Mouse (Mus musculus) myocyte (in vitro differentiated cells): Measurements from ENCODE around the gene 1700023F06Rik. TPM values are rescaled to one million over a fixed set of nuclear protein-coding genes. Genes with fewer than 3 reads are reported as not detected.

Source experiments
- H3K27me3 ChIP-seq: one replicate; pipeline ENCODE4 v1.6.1; 2011; ENCODE audit not compliant: control insufficient read depth, insufficient read depth, insufficient read length
- H3K36me3 ChIP-seq: one replicate; pipeline ENCODE4 v1.6.1; 2011; ENCODE audit not compliant: control insufficient read depth, insufficient read depth
- H3K4me2 ChIP-seq: one replicate; pipeline ENCODE4 v1.6.1; 2011; ENCODE audit warnings: low read depth, control low read depth
- H3K4me3 ChIP-seq: one replicate; pipeline ENCODE4 v1.5.1; 2011; ENCODE audit warnings: mild to moderate bottlenecking, control low read depth, moderate library complexity
- H3K79me2 ChIP-seq: one replicate; pipeline ENCODE4 v1.6.1; 2011; ENCODE audit not compliant: control insufficient read depth, insufficient read depth
- H3ac ChIP-seq: one replicate; pipeline ENCODE4 v1.6.1; 2011; ENCODE audit not compliant: control insufficient read depth, insufficient read length
- CEBPB ChIP-seq: IDR thresholded peaks from 2 replicates; pipeline ENCODE4 v1.6.1; 2011; ENCODE audit warnings: mild to moderate bottlenecking, moderate library complexity; ENCODE audit not compliant: poor library complexity, insufficient read depth, severe bottlenecking
- E2F4 ChIP-seq: IDR thresholded peaks from one replicate; pipeline ENCODE4 v1.6.1; 2011; ENCODE audit warnings: mild to moderate bottlenecking, control low read depth, moderate library complexity; ENCODE audit not compliant: insufficient read depth
- MAX ChIP-seq: IDR thresholded peaks from one replicate; pipeline ENCODE4 v1.6.1; 2011; ENCODE audit warnings: low read depth, mild to moderate bottlenecking, control low read depth
- MYOD1 ChIP-seq, 3 experiments: IDR thresholded peaks; one replicate each; pipeline ENCODE4 v1.6.1; 2011; ENCODE audit warnings: control low read depth in 2 of 3, low read depth in 2 of 3, mild to moderate bottlenecking in 2 of 3, moderate library complexity in 1 of 3; ENCODE audit not compliant: insufficient read length in 2 of 3, control insufficient read depth in 1 of 3
- MYOG ChIP-seq, 3 experiments: IDR thresholded peaks; one replicate each; pipeline ENCODE4 v1.6.1; 2011; ENCODE audit warnings: control low read depth in 2 of 3, low read depth in 2 of 3, mild to moderate bottlenecking in 2 of 3; ENCODE audit not compliant: insufficient read length in 2 of 3, control insufficient read depth in 1 of 3, insufficient read depth in 1 of 3
- POLR2A ChIP-seq: IDR thresholded peaks from one replicate; pipeline ENCODE4 v1.6.1; 2011; ENCODE audit warnings: low read depth, mild to moderate bottlenecking, control low read depth, moderate library complexity; ENCODE audit not compliant: insufficient read length
- POLR2AphosphoS2 ChIP-seq: IDR thresholded peaks from one replicate; pipeline ENCODE4 v1.6.1; 2011; ENCODE audit warnings: low read depth, control low read depth; ENCODE audit not compliant: insufficient read length
- REST ChIP-seq: IDR thresholded peaks from one replicate; pipeline ENCODE4 v1.6.1; 2011; ENCODE audit warnings: mild to moderate bottlenecking, control low read depth, moderate library complexity; ENCODE audit not compliant: insufficient read depth, insufficient read length
- SRF ChIP-seq: IDR thresholded peaks from one replicate; pipeline ENCODE4 v1.6.1; 2011; ENCODE audit warnings: low read depth; ENCODE audit not compliant: control insufficient read depth, insufficient read length
- TCF12 ChIP-seq: IDR thresholded peaks from one replicate; pipeline ENCODE4 v1.6.1; 2011; ENCODE audit warnings: mild to moderate bottlenecking, control low read depth; ENCODE audit not compliant: poor library complexity, insufficient read depth, severe bottlenecking
- TCF3 ChIP-seq: IDR thresholded peaks from one replicate; pipeline ENCODE4 v1.6.1; 2011; ENCODE audit warnings: low read depth, control low read depth; ENCODE audit not compliant: insufficient read length
- USF1 ChIP-seq: IDR thresholded peaks from one replicate; pipeline ENCODE4 v1.6.1; 2011; ENCODE audit warnings: low read depth, mild to moderate bottlenecking, control low read depth, moderate library complexity
- polyA plus RNA-seq: library from polyadenylated mRNA; unstranded; fragments of >200 nt; fragmentation: generic; extraction: Trizol; gene quantifications from one replicate; pipeline ENCODE4 v1.2.1, GENCODE M21; 2012; ENCODE audit warnings: missing spikeins

The 1700023F06Rik gene
- polyA plus RNA-seq, 1 experiment: not detected

DNA sequence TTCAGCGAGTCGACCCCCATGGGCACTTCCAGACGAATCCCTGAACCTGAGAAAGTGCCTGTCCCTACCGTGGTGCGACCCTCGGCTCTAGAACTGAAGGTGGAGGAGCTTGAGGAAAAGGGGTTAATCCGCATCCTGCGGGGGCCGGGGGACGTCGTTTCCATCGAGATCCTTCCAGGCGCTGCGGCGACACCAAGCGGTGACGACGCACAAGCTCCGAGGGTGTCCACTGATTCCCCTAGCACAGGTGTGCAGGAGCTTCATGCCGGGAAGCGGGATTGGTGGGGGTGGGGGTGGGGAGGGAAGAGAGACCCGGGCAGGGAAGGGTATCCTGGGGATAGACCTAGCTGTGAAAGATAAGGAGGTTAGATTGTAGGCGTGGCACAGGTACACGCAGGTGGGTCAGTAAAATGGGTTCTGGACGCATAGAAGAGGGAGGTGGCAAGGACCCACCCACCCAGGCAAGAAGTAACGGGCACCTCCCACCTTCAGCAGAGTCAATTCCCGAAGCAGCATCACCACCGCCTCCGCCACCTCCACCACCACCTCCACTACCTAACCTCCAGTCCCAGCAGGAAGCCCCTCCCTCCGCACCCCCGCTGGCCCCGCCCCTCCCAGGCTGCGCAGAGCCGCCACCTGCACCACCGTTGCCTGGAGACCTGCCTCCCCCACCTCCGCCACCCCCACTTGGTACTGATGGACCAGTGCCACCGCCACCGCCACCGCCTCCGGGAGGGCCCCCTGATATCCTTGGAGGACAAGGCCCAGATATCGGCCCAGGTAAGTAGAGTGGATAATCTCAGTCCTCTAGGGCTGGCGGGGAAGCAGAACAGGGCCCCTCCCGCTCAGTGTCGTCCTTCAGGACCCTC, 15.2 kb downstream of the 1700023F06Rik start:
- H3K79me2 ChIP-seq: no peaks in the 10 kb centered on the region
- H3ac ChIP-seq: no peak overlapping the region
- no peak for TF ChIP-seq TCF3
- H3K4me3 ChIP-seq: no peak overlapping the region
- no peaks in the 10 kb centered on the region for H3K36me3 ChIP-seq
- H3K27me3 ChIP-seq: peaks cover 10% of the 10 kb centered on the region
- H3K4me2 ChIP-seq: no peak overlapping the region

DNA sequence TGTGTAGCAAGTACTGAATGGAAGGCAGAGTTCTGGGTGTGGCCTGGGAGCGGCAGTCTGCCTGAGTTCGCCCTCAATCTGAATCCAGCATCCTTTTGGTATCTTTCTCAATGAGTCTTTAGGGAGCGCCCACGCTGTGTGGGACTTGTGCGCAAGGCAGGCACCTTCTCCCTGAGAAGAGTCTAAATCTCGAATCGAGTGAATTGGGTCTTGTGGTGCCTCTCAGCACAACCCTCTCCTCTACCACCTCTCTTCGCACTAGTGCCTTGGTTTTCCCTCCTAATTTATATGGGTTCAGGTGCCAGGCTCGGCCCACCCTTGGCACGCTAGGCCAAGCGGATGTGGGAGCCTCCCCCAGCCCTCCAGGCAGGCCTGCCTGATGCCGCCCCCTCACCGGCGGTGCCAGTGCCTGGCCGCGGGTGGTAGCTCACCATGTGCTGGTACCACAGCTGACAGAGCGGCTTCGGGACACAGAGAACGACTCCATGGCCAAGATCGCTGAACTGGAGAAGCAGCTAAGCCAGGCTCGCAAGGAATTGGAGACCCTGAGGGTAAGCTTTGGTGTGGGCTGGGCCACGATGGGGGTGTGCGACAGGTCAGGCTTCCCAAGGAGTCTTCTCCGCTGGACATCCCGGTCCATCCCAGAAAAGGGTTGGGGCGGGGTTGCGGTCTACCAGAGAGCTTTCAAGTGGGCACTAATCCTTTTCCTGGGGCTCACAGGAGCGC, 16.0 kb downstream of the 1700023F06Rik start:
- Histone ChIP-seq H3K27me3 (peaks cover 10% of the 10 kb centered on the region), H3K79me2 (no peaks in the 10 kb centered on the region), H3ac (no peak overlapping the region), H3K4me2 (no peak overlapping the region), H3K36me3 (no peaks in the 10 kb centered on the region), H3K4me3 (no peak overlapping the region)
- TF ChIP-seq POLR2A: no peak
- TF ChIP-seq MAX: no peak
- TF ChIP-seq CEBPB: no peak
- no peak for TF ChIP-seq TCF12
- TF ChIP-seq TCF3: no peak
- TF ChIP-seq MYOG (IDR thresholded peaks at IDR 0.05; ENCODE audit: control insufficient read depth in 1 of 3, insufficient read depth in 1 of 3, insufficient read length in 2 of 3, low read depth in 2 of 3): no peak

DNA sequence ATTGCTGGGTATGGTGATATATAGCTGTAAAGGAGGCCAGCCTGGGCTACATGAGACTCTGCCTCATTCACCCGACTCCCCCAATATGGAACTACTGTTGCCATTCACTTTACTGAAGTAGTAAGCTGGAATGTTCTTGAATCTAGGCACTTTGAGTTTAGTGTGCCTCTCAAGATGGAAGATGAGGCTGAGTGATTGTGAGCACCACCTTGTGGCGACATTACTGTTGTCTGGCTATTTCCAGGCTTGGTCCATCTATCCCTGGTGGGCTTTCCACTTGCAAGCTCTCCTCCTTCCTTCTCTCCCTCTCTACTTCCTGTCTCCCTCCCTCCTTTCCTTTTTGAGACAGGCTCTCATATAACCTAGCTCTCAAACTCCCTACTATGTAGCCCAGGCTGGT, 23.5 kb downstream of the 1700023F06Rik start:
- Histone ChIP-seq H3K79me2 (no peaks in the 10 kb centered on the region), H3K36me3 (no peaks in the 10 kb centered on the region), H3K4me3 (no peak overlapping the region), H3K27me3 (no peaks in the 10 kb centered on the region), H3ac (no peak overlapping the region), H3K4me2 (no peak overlapping the region)
- TF ChIP-seq POLR2AphosphoS2 (no peak), USF1 (no peak), E2F4 (no peak), SRF (no peak), REST (no peak), TCF3 (no peak), MAX (no peak)

GRCm38 (mm10) chr11:103181911-103182310, 26.4 kb downstream of the 1700023F06Rik start:
- H3ac ChIP-seq: no peak overlapping the region
- no peaks in the 10 kb centered on the region for H3K36me3 ChIP-seq
- TF ChIP-seq REST (no peak), MYOG (IDR thresholded peaks at IDR 0.05; ENCODE audit: control insufficient read depth in 1 of 3, insufficient read depth in 1 of 3, insufficient read length in 2 of 3, low read depth in 2 of 3) (no peak), TCF12 (no peak), E2F4 (no peak)
- no peaks in the 10 kb centered on the region for H3K27me3 ChIP-seq
- H3K4me2 ChIP-seq: no peak overlapping the region
- no peak overlapping the region for H3K4me3 ChIP-seq
- no peaks in the 10 kb centered on the region for H3K79me2 ChIP-seq

DNA sequence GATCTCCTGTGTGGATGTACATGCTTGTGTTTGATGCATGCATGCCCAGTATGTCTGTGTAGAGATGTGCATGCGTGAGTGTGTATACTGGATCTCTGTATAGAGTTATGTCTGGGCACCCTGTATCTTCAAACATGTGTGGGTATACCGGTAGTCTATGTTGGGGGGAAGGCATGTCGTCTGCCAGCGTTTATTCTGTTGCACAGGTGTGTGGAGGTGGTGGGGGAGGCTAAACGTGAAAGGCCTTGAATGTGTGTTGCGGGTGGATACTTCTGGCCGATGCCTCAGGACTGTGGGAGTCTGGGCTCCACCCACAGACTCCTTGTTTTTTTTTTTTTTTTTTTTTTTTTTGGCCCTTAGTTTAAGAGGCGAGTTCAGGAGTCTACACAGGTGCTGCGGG, 27.0 kb downstream of the 1700023F06Rik start:
- Histone ChIP-seq H3K4me3 (no peak overlapping the region), H3K36me3 (no peaks in the 10 kb centered on the region), H3ac (no peak overlapping the region), H3K79me2 (no peaks in the 10 kb centered on the region), H3K27me3 (no peaks in the 10 kb centered on the region), H3K4me2 (no peak overlapping the region)
- TF ChIP-seq E2F4: no peak
- TF ChIP-seq POLR2A: no peak
- TF ChIP-seq SRF: no peak
- no peak for TF ChIP-seq POLR2AphosphoS2
- TF ChIP-seq TCF12: no peak
- no peak for TF ChIP-seq TCF3
- TF ChIP-seq REST: no peak
- no peak for TF ChIP-seq CEBPB
- no peak for TF ChIP-seq MAX
- TF ChIP-seq MYOG (IDR thresholded peaks at IDR 0.05; ENCODE audit: control insufficient read depth in 1 of 3, insufficient read depth in 1 of 3, insufficient read length in 2 of 3, low read depth in 2 of 3): no peak
- no peak for TF ChIP-seq MYOD1 (IDR thresholded peaks at IDR 0.05; ENCODE audit: control insufficient read depth in 1 of 3, insufficient read length in 2 of 3, low read depth in 2 of 3)
- TF ChIP-seq USF1: no peak
